Mouse (Mus musculus): Measurements from ENCODE around the gene Gm19668. TPM values are rescaled to one million over a fixed set of nuclear protein-coding genes. Genes with fewer than 3 reads are reported as not detected.
"Not testable (repeated sequence)": the region's sequence is repeated elsewhere in the genome, so short reads cannot be mapped to it uniquely, and the experiment has no call there.

The Gm19668 gene
- total RNA-seq (2014; fragmentation: Nextera tagmentation) = not detected in 2 replicates
- not detected in 2 replicates for total RNA-seq (2017)

GRCm38 (mm10) chr10:77798921-77799508, at the start of gene Gm19668:
TSS of gene Gm19668 (minus strand) at chr10:77799133.
- no peak for ATAC-seq (replicated peaks; ENCODE audit: low FRiP score, low TSS enrichment, poor library complexity, severe bottlenecking)

- ATAC-seq (replicated peaks; ENCODE audit: low FRiP score, low TSS enrichment, poor library complexity, severe bottlenecking) = no peak
Measured at GRCm38 (mm10) chr10:77847538-77847937, 48.6 kb upstream of the Gm19668 start.

- no peak for ATAC-seq (replicated peaks; ENCODE audit: low FRiP score, low TSS enrichment, poor library complexity, severe bottlenecking)
Measured at GRCm38 (mm10) chr10:77846961-77847360, 48.0 kb upstream of the Gm19668 start.

GRCm38 (mm10) chr10:77846503-77846902, 47.6 kb upstream of the Gm19668 start, which contains the start of gene Gm36176:
TSS of gene Gm36176 (plus strand) at chr10:77846803.
- no peak for ATAC-seq (replicated peaks; ENCODE audit: low FRiP score, low TSS enrichment, poor library complexity, severe bottlenecking)

GRCm38 (mm10) chr10:77839006-77839405, 40.1 kb upstream of the Gm19668 start:
- no peak for ATAC-seq (replicated peaks; ENCODE audit: low FRiP score, low TSS enrichment, poor library complexity, severe bottlenecking)

GRCm38 (mm10) chr10:77835647-77836046, 36.7 kb upstream of the Gm19668 start, which contains the start of gene Krtap10-10:
TSS of gene Krtap10-10 (plus strand) at chr10:77835947.
- ATAC-seq (replicated peaks; ENCODE audit: low FRiP score, low TSS enrichment, poor library complexity, severe bottlenecking) = no peak

GRCm38 (mm10) chr10:77826951-77827350, 28.0 kb upstream of the Gm19668 start, which contains the start of gene Krtap10-4:
TSS of gene Krtap10-4 (minus strand) at chr10:77827095.
- ATAC-seq (replicated peaks; ENCODE audit: low FRiP score, low TSS enrichment, poor library complexity, severe bottlenecking) = no peak

- ATAC-seq (replicated peaks; ENCODE audit: low FRiP score, low TSS enrichment, poor library complexity, severe bottlenecking) = no peak
Measured at GRCm38 (mm10) chr10:77819203-77819602, 20.3 kb upstream of the Gm19668 start.

- no peak for ATAC-seq (replicated peaks; ENCODE audit: low FRiP score, low TSS enrichment, poor library complexity, severe bottlenecking)
Measured at GRCm38 (mm10) chr10:77818523-77818922, 19.6 kb upstream of the Gm19668 start.

- ATAC-seq (replicated peaks; ENCODE audit: low FRiP score, low TSS enrichment, poor library complexity, severe bottlenecking) = 0 out of 2 replicates have a peak, but pooled peaks have one; percentile 4
Measured at GRCm38 (mm10) chr10:77815514-77815913, 16.6 kb upstream of the Gm19668 start.

GRCm38 (mm10) chr10:77814382-77814781, 15.4 kb upstream of the Gm19668 start, which contains the start of gene Gm2696:
TSS of gene Gm2696 (plus strand) at chr10:77814682.
- ATAC-seq (replicated peaks; ENCODE audit: low FRiP score, low TSS enrichment, poor library complexity, severe bottlenecking) = no peak

GRCm38 (mm10) chr10:77811743-77812142, 12.8 kb upstream of the Gm19668 start, which contains the start of gene Gm9507:
TSS of gene Gm9507 (minus strand) at chr10:77811843.
- ATAC-seq (replicated peaks; ENCODE audit: low FRiP score, low TSS enrichment, poor library complexity, severe bottlenecking) = no peak

GRCm38 (mm10) chr10:77804095-77804494, 5.2 kb upstream of the Gm19668 start:
- no peak for ATAC-seq (replicated peaks; ENCODE audit: low FRiP score, low TSS enrichment, poor library complexity, severe bottlenecking)

GRCm38 (mm10) chr10:77798164-77798920, 591 bp downstream of the Gm19668 start:
- ATAC-seq (replicated peaks; ENCODE audit: low FRiP score, low TSS enrichment, poor library complexity, severe bottlenecking) = not testable (repeated sequence)

- ATAC-seq (replicated peaks; ENCODE audit: low FRiP score, low TSS enrichment, poor library complexity, severe bottlenecking) = no peak
Measured at GRCm38 (mm10) chr10:77797677-77798076, 1.3 kb downstream of the Gm19668 start.

- no peak for ATAC-seq (replicated peaks; ENCODE audit: low FRiP score, low TSS enrichment, poor library complexity, severe bottlenecking)
Measured at GRCm38 (mm10) chr10:77794976-77795375, 4.0 kb downstream of the Gm19668 start, which contains the start of gene Gm9639. TSS of gene Gm9639 (minus strand) at chr10:77795076.

- ATAC-seq (replicated peaks; ENCODE audit: low FRiP score, low TSS enrichment, poor library complexity, severe bottlenecking) = no peak
Measured at GRCm38 (mm10) chr10:77788621-77789020, 10.3 kb downstream of the Gm19668 start.

GRCm38 (mm10) chr10:77787876-77788275, 11.1 kb downstream of the Gm19668 start, which contains the start of gene Gm7137:
TSS of gene Gm7137 (minus strand) at chr10:77788200.
- ATAC-seq (replicated peaks; ENCODE audit: low FRiP score, low TSS enrichment, poor library complexity, severe bottlenecking) = not testable (repeated sequence)

- ATAC-seq (replicated peaks; ENCODE audit: low FRiP score, low TSS enrichment, poor library complexity, severe bottlenecking) = not testable (repeated sequence)
Measured at GRCm38 (mm10) chr10:77783396-77783795, 15.5 kb downstream of the Gm19668 start.

GRCm38 (mm10) chr10:77782442-77782841, 16.5 kb downstream of the Gm19668 start, which contains the start of gene Gm3250:
TSS of gene Gm3250 (minus strand) at chr10:77782542.
- ATAC-seq (replicated peaks; ENCODE audit: low FRiP score, low TSS enrichment, poor library complexity, severe bottlenecking) = not testable (repeated sequence)

All from megakaryocyte-erythroid progenitor cell, adult 5-6 weeks (primary cell).